Mouse (Mus musculus) common myeloid progenitor, adult 5-6 weeks (primary cell): ENCODE results near the gene Gsdme. TPM values are rescaled to one million over a fixed set of nuclear protein-coding genes. Genes with fewer than 3 reads are reported as not detected.
A peak's percentile ranks its signal among the peaks of the same experiment; 100 is the strongest.

Source experiments
- ATAC-seq: replicated peaks from 2 replicates; pipeline ENCODE4 v1.8.0; 2016; ENCODE audit warnings: low read depth, mild to moderate bottlenecking, moderate TSS enrichment, inconsistent platforms; ENCODE audit not compliant: poor library complexity, severe bottlenecking
- total RNA-seq: library from RNA; stranded (forward); fragments of 200-1000, 187-1606 nt; gene quantifications from 2 replicates; pipeline ENCODE4 v1.2.3, GENCODE M21; 2017

The Gsdme gene
- total RNA-seq, 1 experiment from 2014 or later: 9.5 TPM

DNA sequence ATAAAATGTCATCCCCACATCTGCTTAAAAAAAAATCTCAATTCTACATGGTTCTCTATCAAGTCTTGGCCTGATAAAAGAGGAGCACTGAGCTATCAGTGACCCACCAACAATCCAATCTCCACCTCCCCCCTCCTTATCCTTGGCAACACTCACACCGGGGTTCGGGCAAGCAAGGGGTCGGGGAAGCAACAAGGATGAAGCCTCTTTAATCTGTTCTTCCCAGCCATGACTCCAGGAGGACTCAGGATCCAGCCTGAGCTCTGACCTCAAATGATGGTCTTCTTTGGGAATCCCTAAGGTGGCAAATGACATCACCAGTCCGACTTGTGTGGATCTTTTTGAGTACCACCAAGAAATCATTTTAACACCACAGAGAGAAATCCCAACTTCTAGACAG is 15.9 kb downstream of the Gsdme start:
- no peak for ATAC-seq

DNA sequence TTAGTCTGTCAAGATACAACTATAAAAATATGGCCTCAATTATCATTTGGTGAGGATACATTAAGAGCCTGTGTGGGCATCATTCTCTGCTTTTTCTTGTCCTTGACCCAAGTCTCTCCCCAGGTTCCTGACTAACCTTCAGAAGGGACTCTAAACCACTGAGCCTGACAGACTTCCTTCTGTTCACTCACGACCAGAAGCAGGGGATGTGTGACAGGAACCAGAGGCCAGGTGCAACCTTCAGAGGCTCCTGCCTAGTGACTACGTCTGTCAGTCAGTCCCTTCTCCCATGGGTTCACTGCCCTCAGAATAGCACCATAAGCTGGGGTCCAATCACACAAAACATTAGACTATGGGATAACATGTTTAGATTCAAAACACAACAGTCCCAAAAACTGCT is 16.3 kb downstream of the Gsdme start:
- ATAC-seq: no peak

DNA sequence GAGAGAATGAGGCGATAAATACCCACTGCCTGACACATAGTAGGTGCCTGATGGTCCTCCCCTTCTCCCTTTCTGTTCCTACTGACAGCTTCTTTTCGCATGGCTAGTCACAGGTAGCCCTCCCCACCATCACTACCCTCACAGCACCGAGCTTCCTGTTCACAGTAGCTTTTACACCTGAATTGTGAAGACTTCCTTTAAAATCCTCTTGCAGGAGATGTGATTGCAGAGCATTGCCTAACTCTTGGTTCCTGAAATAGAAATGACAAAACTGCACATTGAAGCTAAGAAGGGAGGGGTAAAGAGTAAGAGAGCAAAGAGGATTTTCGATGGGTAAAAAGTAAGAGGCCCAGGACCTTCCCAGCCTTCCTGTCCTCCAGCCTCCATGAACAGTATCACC is 18.7 kb downstream of the Gsdme start:
- ATAC-seq: peak; percentile 37; the same call in 1 of the 2 replicates

DNA sequence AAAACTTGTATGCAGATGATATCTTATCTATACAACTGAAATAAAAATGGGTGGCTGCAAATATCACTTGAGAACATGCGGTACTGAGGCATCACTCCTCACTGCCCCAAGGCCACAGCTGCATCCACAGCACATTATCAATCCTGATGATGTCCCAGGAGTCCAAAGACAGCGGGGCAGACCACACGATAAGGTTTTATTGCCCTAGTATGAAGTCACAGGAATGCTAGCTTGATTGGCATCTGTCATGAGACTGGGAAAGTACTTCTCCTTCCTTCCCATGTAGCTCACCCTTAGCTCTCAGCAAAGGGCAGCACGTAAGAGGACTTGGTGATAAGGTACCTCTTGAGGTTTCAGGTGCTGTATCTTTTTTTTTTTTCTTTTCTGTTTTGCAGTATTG is 19.5 kb downstream of the Gsdme start:
- no peak for ATAC-seq

DNA sequence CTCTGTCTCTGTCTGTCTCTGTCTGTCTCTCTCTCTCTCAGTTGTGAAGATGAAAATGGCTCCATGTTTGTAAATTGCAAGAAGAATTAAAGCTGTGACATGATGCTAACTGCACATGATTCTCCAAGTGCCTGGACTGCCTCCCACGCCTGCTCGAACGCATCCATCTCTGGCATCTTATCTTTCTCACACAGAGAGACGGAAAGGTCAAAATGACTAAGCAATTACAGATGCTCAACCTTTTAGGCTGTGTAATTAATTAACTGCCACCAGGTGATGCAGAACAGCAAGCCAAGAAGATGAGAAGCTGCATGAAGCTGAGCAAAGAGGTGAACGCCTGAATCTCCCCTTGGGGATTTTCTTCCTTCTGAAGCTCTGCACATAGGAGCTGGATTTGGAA is 23.2 kb downstream of the Gsdme start:
- 0 out of 2 replicates have a peak, but pooled peaks have one; percentile 34 for ATAC-seq

DNA sequence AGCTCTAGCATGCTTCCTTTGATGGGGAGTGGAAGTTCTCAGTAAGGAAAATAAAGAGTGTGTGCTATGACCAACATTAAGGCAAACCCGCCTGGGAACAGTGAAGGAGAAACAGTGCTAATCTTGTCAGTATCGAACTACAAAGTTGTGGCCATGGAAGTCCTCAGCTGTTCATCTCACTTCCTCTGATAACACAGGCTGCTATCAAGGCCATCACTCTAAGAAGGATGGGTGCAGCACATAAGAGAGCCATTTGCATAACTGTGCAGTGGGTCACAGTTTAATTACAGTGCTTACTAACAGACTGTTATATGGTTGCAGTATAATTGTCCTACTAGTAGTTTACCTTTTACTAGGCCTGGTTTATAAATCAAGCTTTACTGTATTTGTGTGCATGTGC is 23.8 kb downstream of the Gsdme start:
- ATAC-seq: no peak

DNA sequence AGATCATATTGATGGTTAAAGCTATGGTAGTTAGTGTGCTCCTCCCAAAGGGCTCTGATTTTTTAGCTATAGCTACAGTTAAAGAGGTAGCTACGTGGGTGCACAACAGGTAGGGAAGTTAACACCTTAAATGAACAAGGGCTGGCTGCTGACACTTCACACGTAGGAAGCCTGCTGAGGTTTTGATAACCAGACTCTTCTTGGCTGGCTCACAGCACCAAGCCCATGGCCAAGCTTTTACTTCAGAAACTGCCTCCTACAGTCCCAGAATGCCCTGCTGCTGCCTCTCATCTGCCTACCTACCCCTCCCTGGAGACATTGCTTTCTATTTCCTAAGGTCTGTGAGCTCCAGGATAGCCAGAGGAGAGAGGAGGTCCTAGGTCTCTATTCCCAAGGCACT is 25.7 kb downstream of the Gsdme start:
- ATAC-seq: no peak

DNA sequence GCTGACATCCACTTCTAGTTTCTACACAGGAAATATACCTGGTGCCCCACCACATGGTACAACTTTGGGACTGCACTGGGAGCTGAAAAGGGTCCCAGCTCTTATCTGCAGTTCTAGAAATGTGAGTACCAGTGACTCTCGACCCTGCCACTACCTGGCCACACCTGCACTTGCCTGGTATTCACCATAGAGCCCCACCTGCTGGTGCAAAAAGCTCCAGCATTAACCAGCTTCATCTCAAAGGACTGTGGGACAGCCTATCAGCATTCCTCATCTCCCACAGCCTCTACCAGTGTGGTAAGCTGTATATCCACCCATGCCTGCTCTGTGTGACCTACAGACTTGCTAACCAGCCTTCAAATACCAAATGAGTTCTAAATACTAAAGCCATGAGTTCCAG is 30.7 kb downstream of the Gsdme start:
- ATAC-seq: no peak

DNA sequence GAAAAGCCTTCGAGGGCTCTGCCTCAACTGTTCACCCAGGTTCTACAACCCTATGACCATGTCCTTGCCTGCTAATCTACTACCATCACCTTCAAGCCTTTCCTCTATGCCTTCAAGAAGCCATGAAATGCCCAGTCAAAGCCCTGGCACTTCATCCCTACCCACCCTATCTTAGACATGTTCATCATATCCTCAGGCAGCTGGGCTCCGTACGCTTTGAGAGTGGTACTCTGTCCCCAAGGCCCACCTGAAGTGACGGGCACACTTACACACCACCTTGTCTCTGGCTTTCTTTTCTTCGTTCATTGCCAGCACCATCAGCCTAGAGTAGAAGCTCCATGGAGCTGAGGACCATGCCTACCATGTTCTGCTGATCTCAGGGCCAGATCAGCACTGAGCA is 32.4 kb downstream of the Gsdme start:
- no peak for ATAC-seq

DNA sequence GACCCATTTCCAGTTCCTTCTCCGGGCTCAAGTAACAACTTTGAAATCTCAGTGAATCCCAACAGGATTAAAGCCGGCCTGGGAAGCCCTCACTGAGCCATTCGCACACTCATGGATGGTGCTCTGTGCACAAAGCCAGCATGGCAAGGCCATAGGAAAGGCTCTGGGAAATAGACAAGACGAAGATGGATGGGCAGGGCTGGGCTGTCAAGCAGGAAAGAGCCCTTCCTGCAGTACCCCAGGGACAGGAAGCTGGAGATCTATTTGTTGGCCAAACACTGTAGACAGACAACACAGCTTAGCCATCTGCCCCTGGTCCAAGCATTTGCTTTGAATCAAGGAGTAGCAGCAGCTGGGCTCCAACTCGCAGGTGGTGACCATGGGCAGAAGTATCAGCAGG is 35.5 kb downstream of the Gsdme start:
- ATAC-seq: no peak

DNA sequence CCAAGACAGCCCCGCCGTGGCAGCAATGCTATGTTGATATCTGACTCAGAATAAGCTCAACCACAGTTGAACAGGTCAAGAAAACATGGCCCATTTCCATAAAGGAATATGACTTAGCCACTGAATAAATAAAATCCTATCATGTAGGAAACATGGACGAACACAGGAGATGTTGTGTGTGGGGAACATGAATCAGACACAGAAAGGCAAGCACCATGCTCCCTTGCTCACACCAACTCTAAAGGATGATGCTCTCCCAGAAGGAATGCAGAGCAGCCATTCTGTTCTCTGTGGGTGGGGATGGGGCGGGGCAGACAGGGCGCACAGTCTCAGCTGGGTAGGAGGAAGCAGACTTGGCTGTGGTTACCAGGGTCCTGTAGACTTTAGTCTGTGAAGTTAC is 38.4 kb downstream of the Gsdme start:
- peak; percentile 30; the same call in 1 of the 2 replicates for ATAC-seq

DNA sequence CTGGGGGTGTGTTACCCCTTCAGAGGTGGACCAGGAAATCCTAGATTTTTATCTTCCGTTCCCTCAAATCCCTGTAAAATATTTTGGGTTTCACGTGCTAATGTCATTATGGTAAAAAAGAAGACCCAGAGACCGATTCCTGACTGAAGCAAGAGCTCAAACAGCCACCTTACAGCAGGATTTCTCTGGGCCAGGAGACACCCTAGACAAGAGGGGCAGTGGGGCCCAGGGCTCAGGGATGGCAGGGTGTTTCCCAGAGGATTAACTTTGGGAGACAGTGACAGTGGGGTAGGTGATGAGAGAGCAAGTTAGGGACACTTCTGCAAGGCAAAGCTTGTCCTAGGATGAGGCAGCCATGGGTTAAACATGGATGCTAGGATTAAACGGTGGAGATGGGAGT is 40.1 kb downstream of the Gsdme start:
- ATAC-seq: no peak

DNA sequence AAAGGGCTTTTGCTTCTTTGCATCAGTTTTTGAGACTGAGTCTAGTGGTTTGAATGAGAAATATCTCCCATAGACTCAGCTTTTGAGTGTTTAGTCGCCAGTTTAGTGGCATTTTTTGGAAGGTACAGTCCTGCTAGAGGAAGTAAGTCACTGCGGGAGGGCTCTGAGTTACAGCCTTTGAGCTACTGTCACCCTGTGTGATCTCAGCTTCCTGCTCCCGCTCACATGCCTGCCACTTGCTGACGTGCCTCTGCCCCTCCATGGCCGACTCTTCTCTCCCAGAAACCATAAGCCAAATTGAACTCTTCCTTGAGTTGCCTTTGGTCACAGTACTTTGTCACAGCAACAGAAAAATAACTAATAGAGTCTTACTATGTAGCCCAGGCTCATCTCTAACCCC is 40.7 kb downstream of the Gsdme start:
- peak; percentile 60; the same call in 1 of the 2 replicates for ATAC-seq

DNA sequence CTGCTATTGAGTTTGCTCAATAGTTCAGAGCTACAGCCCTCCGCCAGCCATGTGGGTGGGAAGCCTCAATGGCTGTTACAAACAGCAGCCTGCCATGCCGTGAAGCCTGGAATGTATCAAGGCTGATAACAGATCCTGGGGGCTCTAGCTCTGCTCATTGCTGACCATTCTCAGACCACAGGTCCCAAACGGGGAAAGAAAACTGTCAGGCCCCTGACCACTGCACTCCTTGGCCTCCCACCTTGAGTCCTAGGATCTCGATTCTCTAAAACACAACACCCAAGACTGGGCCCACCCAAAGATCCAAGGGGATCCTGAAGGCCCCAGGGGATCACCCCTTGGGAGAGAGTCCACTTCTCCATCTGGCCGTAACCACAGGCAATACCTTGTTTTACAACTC is 41.3 kb downstream of the Gsdme start:
- ATAC-seq: no peak

DNA sequence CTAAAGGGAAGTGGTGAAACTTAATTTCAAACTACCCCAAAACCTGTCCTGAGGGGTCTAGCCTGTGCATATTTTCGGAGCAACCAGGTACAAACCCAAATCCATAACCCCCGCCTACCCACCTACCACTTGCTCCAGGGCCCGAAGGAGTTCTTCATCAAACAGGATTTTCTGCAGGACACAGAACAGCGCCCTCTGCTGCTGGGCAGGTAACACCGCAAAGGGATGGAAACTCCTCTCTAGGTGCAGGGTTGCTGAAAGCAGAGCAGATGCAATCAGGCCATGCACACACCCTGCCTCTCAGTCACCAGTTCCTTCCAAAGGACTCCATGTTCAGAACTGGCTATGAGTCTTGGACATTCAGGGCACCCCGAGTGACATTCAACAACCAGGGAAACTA is 42.8 kb downstream of the Gsdme start:
- peak; percentile 60 for ATAC-seq

DNA sequence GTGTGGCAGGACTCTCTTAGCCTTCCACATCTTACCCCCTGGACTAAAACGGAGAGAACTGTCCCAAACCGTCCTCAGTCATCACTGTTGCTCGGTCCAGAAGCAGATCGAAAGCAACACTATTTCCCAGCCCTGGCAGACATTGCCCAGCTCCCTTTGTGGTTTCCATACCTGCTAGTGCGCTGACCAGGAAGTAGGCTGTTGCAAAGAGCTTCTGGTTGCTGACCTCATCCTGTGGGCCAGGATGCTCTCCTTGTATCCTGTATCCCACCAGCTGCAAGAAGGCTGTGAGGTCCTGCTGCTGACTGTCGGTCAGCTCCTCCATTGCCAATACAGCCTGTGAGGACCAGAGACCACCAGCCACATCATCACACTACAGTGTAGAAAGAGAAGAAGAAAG is 44.6 kb downstream of the Gsdme start:
- no peak for ATAC-seq

DNA sequence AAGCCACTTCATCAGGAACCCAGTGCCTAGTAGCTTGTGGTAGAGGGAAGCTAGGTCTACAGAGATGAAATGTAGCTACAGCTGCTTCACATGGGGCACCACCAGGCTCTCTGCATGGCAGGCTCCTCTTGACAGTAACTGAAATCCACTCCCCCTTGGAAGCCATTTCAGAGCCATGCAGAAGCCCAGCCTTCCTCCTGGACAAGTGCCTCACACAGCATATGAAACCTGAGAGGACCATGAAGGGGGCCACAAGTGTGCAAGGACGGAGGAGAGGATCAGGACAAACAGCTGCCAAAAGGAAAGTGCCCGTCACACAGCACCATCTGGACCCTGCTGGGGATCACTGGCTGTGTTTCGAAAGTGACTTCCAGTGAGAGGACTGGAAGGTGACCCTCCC is 45.0 kb downstream of the Gsdme start:
- ATAC-seq: no peak

DNA sequence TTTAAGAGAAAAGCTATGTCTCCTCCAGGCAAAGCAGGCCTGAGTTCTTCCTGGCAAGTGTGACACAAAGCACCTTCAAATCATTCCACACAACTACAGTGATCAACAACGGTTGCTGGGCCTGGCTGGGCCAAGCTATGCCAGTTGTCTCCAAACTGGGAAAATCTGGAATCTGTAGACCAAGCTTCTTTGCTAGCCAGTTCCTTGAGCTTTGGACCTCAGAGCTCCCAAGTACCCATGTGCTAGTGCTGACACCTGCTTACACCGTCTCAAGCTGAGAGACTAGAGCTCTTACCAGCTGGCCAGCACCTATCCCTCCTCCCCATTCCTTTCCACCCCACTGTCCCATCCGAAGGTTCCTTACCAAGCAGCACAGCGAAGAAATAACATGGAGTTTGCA is 47.7 kb downstream of the Gsdme start:
- ATAC-seq: no peak

DNA sequence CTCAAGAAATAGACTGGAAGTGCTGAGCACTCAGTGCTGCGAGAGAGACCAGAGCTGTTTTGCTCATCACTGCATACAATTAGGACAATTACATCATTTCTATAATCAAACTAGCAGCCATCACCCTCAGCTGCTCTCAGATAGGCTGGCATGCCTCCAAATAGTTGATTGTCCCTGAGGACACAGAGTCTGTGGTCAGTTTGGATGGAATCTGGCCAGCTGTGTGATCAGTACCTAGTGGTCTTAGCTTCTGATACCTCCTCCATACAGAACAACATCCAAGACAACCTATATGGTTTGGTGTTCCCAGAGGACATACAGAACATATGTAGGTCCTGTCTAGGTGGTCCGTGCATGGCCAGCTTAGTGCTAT is 48.3 kb downstream of the Gsdme start:
- ATAC-seq: no peak

DNA sequence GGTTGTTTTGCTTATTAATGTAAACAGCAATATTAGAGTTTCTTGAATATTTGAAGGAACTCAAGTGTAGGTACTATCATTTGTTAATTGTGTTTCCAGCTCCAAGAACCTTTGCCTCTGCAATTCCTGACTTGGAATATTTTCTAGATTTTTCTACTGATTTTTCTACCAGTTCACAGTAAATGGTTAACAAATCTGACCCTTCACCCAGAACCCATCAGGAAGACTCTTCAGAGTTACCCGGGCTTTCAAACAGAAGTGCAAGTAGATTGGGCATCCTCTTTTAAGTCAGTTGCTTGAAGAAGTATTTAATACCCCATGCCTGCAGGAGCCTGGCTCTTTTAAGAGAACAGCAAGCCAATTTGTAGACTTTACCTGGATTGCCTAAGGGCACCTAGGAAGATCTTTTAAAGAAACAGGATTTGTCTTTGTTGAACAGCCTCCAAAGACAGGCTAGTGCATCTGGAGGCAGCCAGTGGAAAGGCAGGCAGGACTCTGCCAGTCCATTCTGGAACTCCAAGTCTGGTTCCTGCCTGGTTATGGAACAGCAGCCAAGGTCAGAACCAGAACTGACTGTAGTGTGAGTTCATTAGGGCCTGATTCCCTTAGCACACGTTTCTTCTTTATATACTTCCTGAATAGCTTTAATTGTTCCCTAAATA is 48.8 kb downstream of the Gsdme start:
- ATAC-seq: no peak

DNA sequence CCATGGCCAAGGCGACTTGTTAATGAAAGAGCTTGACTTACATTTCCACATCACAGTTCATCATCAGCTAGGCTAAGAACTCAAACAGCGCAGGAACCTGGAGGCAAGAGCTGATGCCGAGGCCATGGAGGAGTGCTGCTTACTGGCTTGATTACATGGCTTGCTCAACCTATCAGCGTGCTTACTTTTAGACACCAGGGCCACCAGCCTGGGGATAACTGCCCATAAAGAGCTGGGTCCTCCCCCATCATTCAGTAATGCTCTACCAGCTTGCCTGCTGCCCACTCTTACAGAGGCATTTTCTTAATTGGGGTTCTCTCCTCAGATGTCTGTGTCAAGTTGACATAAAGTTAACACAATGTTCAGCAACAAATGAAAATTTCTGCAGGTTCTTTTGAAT is 58.6 kb downstream of the Gsdme start:
- no peak for ATAC-seq

DNA sequence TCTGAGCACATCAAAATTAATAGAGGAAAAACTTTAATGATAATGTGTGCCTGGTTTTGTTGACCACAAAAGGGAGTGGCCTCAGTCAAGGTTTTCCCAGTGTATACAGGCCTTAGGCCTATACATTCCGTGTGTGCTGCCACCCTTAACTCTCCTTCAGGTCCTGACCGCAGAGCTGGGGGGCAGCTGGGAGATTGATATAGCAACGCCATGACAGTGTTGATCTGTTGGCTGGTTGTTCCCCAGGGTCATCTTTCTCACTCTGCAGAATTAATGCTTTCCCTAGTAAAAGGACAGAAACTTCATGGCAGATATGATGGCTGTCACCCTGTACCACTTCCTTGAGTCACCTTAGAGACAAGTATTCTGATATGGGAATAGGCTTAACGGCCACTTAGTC is 59.3 kb downstream of the Gsdme start:
- ATAC-seq: no peak

DNA sequence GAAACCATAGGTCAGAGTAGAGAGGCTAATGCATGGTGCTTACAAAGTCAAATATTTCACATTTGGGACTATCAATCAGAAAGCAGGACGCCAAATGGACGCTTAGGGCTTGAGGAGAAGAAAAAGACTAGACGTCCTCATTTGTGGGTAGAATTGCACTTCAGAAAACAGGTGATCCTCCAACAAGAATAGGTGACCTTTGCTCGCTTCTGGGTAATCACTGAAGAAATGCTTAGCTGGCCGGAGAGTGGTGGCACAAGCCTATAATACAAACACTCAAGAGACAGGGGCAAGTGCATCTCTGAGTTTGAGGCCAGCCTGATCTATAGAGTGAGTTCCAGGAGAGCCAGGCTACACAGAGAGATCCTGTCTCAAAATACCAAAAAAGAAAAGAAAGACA is 69.8 kb downstream of the Gsdme start:
- no peak for ATAC-seq
